Comparison of ENCODE assay signal across 18 mouse cellular contexts in the genomic region with DNA sequence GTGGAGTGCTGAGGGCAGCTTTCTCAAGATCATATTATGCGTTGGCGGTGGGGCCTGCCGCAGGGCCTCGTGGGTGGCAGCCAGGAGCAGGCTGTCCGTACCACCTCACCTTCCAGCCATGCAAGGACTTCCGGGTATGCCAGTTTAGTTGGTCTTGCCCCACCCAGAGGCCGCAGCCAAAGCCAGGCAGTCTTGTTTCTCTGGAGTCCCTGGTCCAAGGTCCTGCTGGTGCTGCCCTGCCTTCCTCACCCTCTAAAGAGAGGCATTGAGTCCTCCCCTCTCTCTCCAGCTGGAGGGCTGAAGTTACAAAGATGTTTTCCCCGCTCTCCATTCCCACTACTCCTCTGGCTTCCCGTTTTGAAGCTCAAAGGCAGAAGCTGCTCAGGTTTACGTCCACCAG. TPM values are rescaled to one million over a fixed set of nuclear protein-coding genes. Genes with fewer than 3 reads are reported as not detected.
A peak's percentile ranks its signal among the peaks of the same experiment; 100 is the strongest.
DNase-seq lines count a peak whose midpoint lies in the region; ATAC-seq and TF ChIP-seq lines count a peak whose summit lies in the region.
"Had no signal": no experiment of that assay in that cellular context is flagged by ENCODE, and none has a peak within 500 bp of the region (broad histone marks: within the 10 kb centered on the region; RNA-seq: fewer than 3 reads in every experiment).

No protein-coding gene starts in this region.

- no peak overlapping the region for H3K9ac ChIP-seq in kidney, embryonic 14.5 days (ENCODE audit: low read depth, low read length)
- H3K9ac ChIP-seq: embryonic facial prominence, embryonic 13.5 days; forebrain, embryonic 15.5 days; hindbrain, embryonic 12.5 days; liver, postnatal 0 days; midbrain, embryonic 12.5 days had no signal

- H3K4me1 ChIP-seq in kidney, adult 2 months (ENCODE audit: control insufficient read depth, insufficient read depth, low read length): no peaks in the 10 kb centered on the region
- no peaks in the 10 kb centered on the region; the same call in 1 of the 2 replicates for H3K4me1 ChIP-seq in kidney, embryonic 14.5 days (ENCODE audit: control insufficient read depth, insufficient read depth, low read length)
- H3K4me1 ChIP-seq: forebrain, embryonic 15.5 days; hindbrain, embryonic 12.5 days; midbrain, embryonic 12.5 days had no signal

- H3K9me3 ChIP-seq in kidney, embryonic 14.5 days (ENCODE audit: control insufficient read depth, low read length): no peaks in the 10 kb centered on the region
- H3K9me3 ChIP-seq: embryonic facial prominence, embryonic 13.5 days; forebrain, embryonic 15.5 days; hindbrain, embryonic 12.5 days; midbrain, embryonic 12.5 days had no signal

- DNase-seq in adrenal gland, postnatal 10 days: peak; percentile 6
- no peak for DNase-seq in adrenal gland, adult 8-10 months
- peak; percentile 26 for DNase-seq in kidney, adult 2 months
- peak; percentile 21 to 26 for DNase-seq in lung, postnatal 4 days
- no peak for DNase-seq in lung, postnatal 10 days
- no peak for DNase-seq in left cerebral cortex, postnatal 4 days
- DNase-seq: heart, postnatal 14 days; liver, postnatal 0 days; right cerebral cortex, adult 18-20 months; thymus, postnatal 14 days had no signal

- H3K4me3 ChIP-seq in kidney, adult 2 months (ENCODE audit: insufficient read depth, low read depth, low read length): no peak overlapping the region
- H3K4me3 ChIP-seq in kidney, embryonic 14.5 days (ENCODE audit: low read length): no peak overlapping the region
- H3K4me3 ChIP-seq: embryonic facial prominence, embryonic 13.5 days; forebrain, embryonic 15.5 days; hindbrain, embryonic 12.5 days; midbrain, embryonic 12.5 days had no signal

- ATAC-seq in kidney, embryonic 14.5 days (ENCODE audit: low FRiP score, low TSS enrichment): no peak
- ATAC-seq: forebrain, embryonic 15.5 days; liver, postnatal 0 days had no signal

- WGBS in kidney, adult 2 months: 63% methylated on average over 10 of the region's 10 CpGs
- WGBS in kidney, embryonic 14.5 days: 74% methylated on average over 10 of the region's 10 CpGs

- no peak for TF ChIP-seq CTCF in kidney, adult 2 months (conservative IDR thresholded peaks at IDR 0.05; ENCODE audit: insufficient read depth, insufficient read length, low read depth, low read length)

- no peak overlapping the region for H3K4me2 ChIP-seq in kidney, embryonic 14.5 days (replicated peaks; ENCODE audit: low read depth, low read length)
- H3K4me2 ChIP-seq: embryonic facial prominence, embryonic 13.5 days; forebrain, embryonic 15.5 days; heart, embryonic 11.5 days; hindbrain, embryonic 12.5 days; midbrain, embryonic 12.5 days had no signal

- H3K27me3 ChIP-seq in kidney, adult 2 months (replicated peaks; ENCODE audit: control insufficient read depth, insufficient read depth, low read length): no peaks in the 10 kb centered on the region
- H3K27me3 ChIP-seq in kidney, embryonic 14.5 days (ENCODE audit: control insufficient read depth, insufficient read depth, low read length): no peaks in the 10 kb centered on the region
- H3K27me3 ChIP-seq: embryonic facial prominence, embryonic 13.5 days; forebrain, embryonic 15.5 days; hindbrain, embryonic 12.5 days; midbrain, embryonic 12.5 days had no signal

- no peak overlapping the region for H3K27ac ChIP-seq in kidney, adult 2 months (ENCODE audit: insufficient read depth, low read depth, low read length)
- H3K27ac ChIP-seq in kidney, embryonic 14.5 days (ENCODE audit: low read depth, low read length): no peak overlapping the region
- H3K27ac ChIP-seq: embryonic facial prominence, embryonic 13.5 days; forebrain, embryonic 15.5 days; hindbrain, embryonic 12.5 days; midbrain, embryonic 12.5 days had no signal

- intact Hi-C loops in left cerebral cortex, postnatal 4 days (cut with DNase I): loop anchor here (5.0 kb wide), 1 partner anchor 596 kb away; no protein-coding TSS in a partner anchor

- H3K36me3 ChIP-seq in kidney, adult 2 months (ENCODE audit: control insufficient read depth, insufficient read depth, low read length): no peaks in the 10 kb centered on the region
- no peaks in the 10 kb centered on the region for H3K36me3 ChIP-seq in kidney, embryonic 14.5 days (ENCODE audit: control insufficient read depth, insufficient read depth, low read length)
- H3K36me3 ChIP-seq: embryonic facial prominence, embryonic 13.5 days; forebrain, embryonic 15.5 days; hindbrain, embryonic 12.5 days; midbrain, embryonic 12.5 days had no signal

- TF ChIP-seq POLR2A in kidney, adult 2 months (IDR thresholded peaks at IDR 0.05; ENCODE audit: low read depth, low read length): no peak

RNA-seq across cellular contexts. Expression of gene Rnaseh2b, which starts 43.6 kb away (rescaled TPM):
- 10 to 100 TPM; 18.4 to 21.9 TPM for total RNA-seq in adrenal gland, postnatal 10 days (2021)
- total RNA-seq in adrenal gland, adult 8-10 months (2022): 10 to 100 TPM; 16.6 to 17.8 (median 17.4) TPM
- 6.2 and 8.4 TPM in 2 replicates for polyA plus RNA-seq in kidney, adult 2 months (2012; rRNA removed)
- 69.3 and 82.5 TPM in 2 replicates for polyA plus RNA-seq in kidney, embryonic 14.5 days (2014; fragmentation: Nextera tagmentation; extraction: Ambion mirVana)
- 10 to 100 TPM; 22.0 to 24.0 TPM for total RNA-seq in left cerebral cortex, postnatal 4 days (2021)

RNA-seq across cellular contexts. Expression of gene Dleu7, which starts 44.1 kb away (rescaled TPM):
- total RNA-seq in adrenal gland, postnatal 10 days (2021): under 1 TPM; 0.21 to 0.30 TPM
- under 1 TPM in 1 of 4 experiments, not detected in 3; 0.37 TPM for total RNA-seq in adrenal gland, adult 8-10 months (2022)
- 19.8 and 21.0 TPM in 2 replicates for polyA plus RNA-seq in kidney, adult 2 months (2012; rRNA removed)
- polyA plus RNA-seq in kidney, embryonic 14.5 days (2014; fragmentation: Nextera tagmentation; extraction: Ambion mirVana): 4.8 and 5.7 TPM in 2 replicates
- total RNA-seq in left cerebral cortex, postnatal 4 days (2021): 10 to 100 TPM; 11.6 to 11.9 TPM
- total RNA-seq: MEL; monocyte, adult 5-6 weeks had no signal

Comparison
In these comparisons a context has a peak if more than half of its experiments do, and no peak if none do; other contexts are left out.
1. DNase-seq: peak in adrenal gland, postnatal 10 days (single experiment), kidney, adult 2 months (single experiment) and lung, postnatal 4 days (2 of 2); none in adrenal gland, adult 8-10 months (single experiment), lung, postnatal 10 days (single experiment) and left cerebral cortex, postnatal 4 days (single experiment).
2. RNA of gene Dleu7, which starts 44.1 kb away (total RNA-seq): 11.6 to 11.9 TPM in left cerebral cortex, postnatal 4 days; 0.21 to 0.30 TPM in adrenal gland, postnatal 10 days and 0.37 TPM in adrenal gland, adult 8-10 months; every median in the first group is over 4 times any median in the second.